Mouse (Mus musculus) forebrain, embryonic 13.5 days (tissue): ENCODE data around the gene Pgf. TPM values are rescaled to one million over a fixed set of nuclear protein-coding genes. Genes with fewer than 3 reads are reported as not detected.

ENCODE experiments used
- ATAC-seq: fragments of 200-750 bp; cut with Nextera tagmentation; 2 replicates; pipeline ENCODE4 v1.8.0; 2017
- H3K27ac ChIP-seq: fragments of 300-500 bp; sonication (generic); 2 replicates; pipeline ENCODE4 v1.5.1; 2015; ENCODE audit warnings: inconsistent platforms, mild to moderate bottlenecking, moderate library complexity
- H3K27me3 ChIP-seq: fragments of 300-500 bp; sonication (generic); 2 replicates; pipeline ENCODE4 v1.6.1; 2015; ENCODE audit warnings: mild to moderate bottlenecking, inconsistent platforms
- H3K36me3 ChIP-seq: fragments of 300-500 bp; sonication (generic); 2 replicates; pipeline ENCODE4 v1.6.1; 2015; ENCODE audit warnings: mild to moderate bottlenecking, inconsistent platforms; ENCODE audit not compliant: poor library complexity, severe bottlenecking
- H3K4me1 ChIP-seq: fragments of 300-500 bp; sonication (generic); 2 replicates; pipeline ENCODE4 v1.6.1; 2015; ENCODE audit warnings: inconsistent platforms
- H3K4me2 ChIP-seq: fragments of 300-500 bp; sonication (generic); 2 replicates; pipeline ENCODE4 v1.6.1; 2015; ENCODE audit warnings: inconsistent platforms, mild to moderate bottlenecking, moderate library complexity
- H3K4me3 ChIP-seq: fragments of 300-500 bp; sonication (generic); 2 replicates; pipeline ENCODE4 v1.5.1; 2015; ENCODE audit warnings: mild to moderate bottlenecking, inconsistent platforms
- H3K9ac ChIP-seq: fragments of 300-500 bp; sonication (generic); 2 replicates; pipeline ENCODE4 v1.6.1; 2015; ENCODE audit warnings: mild to moderate bottlenecking, inconsistent platforms
- H3K9me3 ChIP-seq: fragments of 300-500 bp; sonication (generic); replicated peaks from 2 replicates; pipeline ENCODE4 v1.6.1; 2016; ENCODE audit warnings: inconsistent platforms
- WGBS: fragments of 180-500 bp; shearing (Covaris S2); methylation state at CpG from one replicate; pipeline ENCODE4 v1.1.7; 2015; 5-methylcytosine and 5-hydroxymethylcytosine counted together
- polyA plus RNA-seq: library from polyadenylated mRNA; unstranded; fragments of >200 nt; fragmentation: Nextera tagmentation; extraction: Ambion mirVana; gene quantifications from 2 replicates; pipeline ENCODE4 v1.2.1, GENCODE M21; 2015

The Pgf gene
- polyA plus RNA-seq, 1 experiment from 2014 or later: 7.0 TPM

- ATAC-seq: no peak
- Histone ChIP-seq H3K27me3 (0 out of 2 replicates have a peak, but pooled peaks cover 4% of the 10 kb centered on the region), H3K36me3 (no peaks in the 10 kb centered on the region), H3K4me2 (no peak overlapping the region), H3K4me3 (no peak overlapping the region), H3K9ac (no peak overlapping the region), H3K27ac (no peak overlapping the region), H3K4me1 (peaks cover 20% of the 10 kb centered on the region), H3K9me3 (no peaks in the 10 kb centered on the region)
- WGBS: 72% methylated on average over 7 of the region's 8 CpGs
Observed at GRCm38 (mm10) chr12:85185810-85186209, 8.2 kb upstream of the Pgf start.

DNA sequence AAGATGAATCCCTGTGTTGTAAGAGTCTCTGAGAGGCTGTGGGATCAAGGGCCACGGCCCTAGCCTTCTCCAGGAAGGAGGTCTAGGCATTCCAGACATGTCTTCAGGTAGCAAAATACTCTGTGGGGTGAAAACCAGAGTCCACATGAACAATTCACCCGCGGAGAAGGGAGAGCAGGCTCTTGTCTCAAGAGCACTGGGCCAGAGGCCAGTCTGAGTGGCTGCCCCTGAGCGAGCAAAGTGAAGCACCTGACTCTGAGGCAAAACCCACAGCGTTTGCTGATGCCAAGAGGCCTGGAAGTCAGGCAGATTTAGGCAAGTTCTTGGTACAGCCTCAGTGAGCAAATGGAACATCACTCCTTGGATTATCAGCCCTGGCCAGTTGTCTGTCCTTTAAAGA, 6.5 kb upstream of the Pgf start:
- H3K36me3 ChIP-seq: no peaks in the 10 kb centered on the region
- no peak overlapping the region for H3K4me3 ChIP-seq
- H3K9me3 ChIP-seq: no peaks in the 10 kb centered on the region
- H3K27me3 ChIP-seq: 0 out of 2 replicates have a peak, but pooled peaks cover 12% of the 10 kb centered on the region
- no peak overlapping the region for H3K9ac ChIP-seq
- H3K27ac ChIP-seq: no peak overlapping the region
- peaks cover 21% of the 10 kb centered on the region for H3K4me1 ChIP-seq
- no peak overlapping the region for H3K4me2 ChIP-seq
- ATAC-seq: no peak
- WGBS: 69% methylated on average over 5 of the region's 5 CpGs

DNA sequence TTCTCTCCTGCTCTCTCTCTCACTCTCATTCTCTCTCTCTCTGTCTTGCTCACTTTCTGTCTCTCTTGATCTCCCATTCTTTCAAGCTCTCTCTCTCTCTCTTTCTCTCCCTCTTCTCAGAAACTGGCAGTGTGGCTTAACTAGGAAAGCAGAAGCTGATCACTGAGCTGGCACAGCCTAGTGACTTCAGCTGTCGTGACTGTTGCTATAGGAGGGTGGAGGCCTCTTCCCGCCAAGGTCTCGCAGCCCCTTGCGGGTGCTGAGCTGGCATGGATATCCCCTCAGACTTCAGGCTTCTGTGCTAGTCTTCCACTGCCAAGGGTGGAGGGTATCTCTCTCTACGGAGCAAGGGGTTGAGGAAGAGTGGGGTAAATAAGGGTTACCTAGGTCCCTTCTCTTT, 5.3 kb upstream of the Pgf start:
- Histone ChIP-seq H3K27ac (no peak overlapping the region), H3K4me2 (no peak overlapping the region), H3K9ac (no peak overlapping the region), H3K4me1 (peaks cover 21% of the 10 kb centered on the region), H3K36me3 (no peaks in the 10 kb centered on the region), H3K27me3 (peaks cover 17% of the 10 kb centered on the region; the same call in 1 of the 2 replicates), H3K9me3 (no peaks in the 10 kb centered on the region), H3K4me3 (no peak overlapping the region)
- WGBS: 68% methylated on average over 5 of the region's 5 CpGs
- ATAC-seq: no peak

GRCm38 (mm10) chr12:85182345-85182643, 4.7 kb upstream of the Pgf start:
- Histone ChIP-seq H3K27me3 (peaks cover 21% of the 10 kb centered on the region; the same call in 1 of the 2 replicates), H3K9me3 (no peaks in the 10 kb centered on the region), H3K36me3 (no peaks in the 10 kb centered on the region), H3K4me2 (peak overlapping the region; percentile 30), H3K4me1 (peaks cover 27% of the 10 kb centered on the region), H3K4me3 (no peak overlapping the region), H3K9ac (0 out of 2 replicates have a peak overlapping the region, but pooled peaks have one; percentile 16), H3K27ac (no peak overlapping the region)
- WGBS: 8% methylated on average over 8 of the region's 8 CpGs
- no peak for ATAC-seq

DNA sequence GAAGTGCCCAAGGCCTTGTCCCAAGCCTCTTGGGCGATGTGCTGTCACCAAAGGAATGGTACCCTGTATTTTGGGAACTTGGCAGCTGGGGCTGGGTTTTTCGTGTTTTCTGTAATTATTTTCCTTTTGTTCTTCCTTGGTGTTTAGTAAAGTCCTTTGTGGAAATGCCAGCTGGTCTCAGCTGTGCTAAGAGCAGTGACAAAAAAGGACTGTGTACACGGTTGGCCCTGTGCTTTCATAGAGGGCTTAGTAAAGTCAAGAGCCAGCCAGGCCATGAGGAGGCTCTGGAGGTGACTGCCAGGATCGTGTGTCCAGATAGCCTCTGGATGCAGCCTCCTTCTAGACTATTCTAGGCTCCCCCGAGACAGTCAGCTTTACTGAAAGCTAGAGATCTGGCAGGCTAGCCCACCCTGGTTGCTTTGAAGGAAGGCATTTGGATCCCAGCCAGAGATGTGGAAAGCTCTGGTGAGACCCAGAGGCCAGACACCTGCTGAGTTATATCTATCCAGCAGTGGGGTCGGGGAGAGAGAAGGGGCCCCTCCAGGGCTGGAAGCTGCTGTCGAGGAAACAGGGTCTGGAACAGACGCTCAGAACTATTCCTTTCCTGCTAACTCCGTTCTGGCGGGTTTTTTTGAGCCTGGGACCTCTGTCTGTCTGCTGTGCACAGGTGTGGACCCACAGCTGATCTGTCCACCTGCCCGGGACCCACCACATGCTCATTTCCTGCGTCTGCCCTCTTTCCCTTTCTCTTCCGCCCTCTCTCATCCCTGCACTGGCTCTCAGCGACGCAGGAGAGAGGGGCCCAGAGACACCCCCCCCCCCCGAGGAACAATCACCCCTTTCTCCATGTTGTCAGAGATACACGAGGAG, 4.1 kb upstream of the Pgf start:
- ATAC-seq: peak; percentile 60
- peak overlapping the region; percentile 25; the same call in 1 of the 2 replicates for H3K27ac ChIP-seq
- WGBS: 18% methylated on average over 17 of the region's 17 CpGs

GRCm38 (mm10) chr12:85178294-85178693, 704 bp upstream of the Pgf start:
- no peaks in the 10 kb centered on the region for H3K36me3 ChIP-seq
- H3K9ac ChIP-seq: no peak overlapping the region
- WGBS: 69% methylated on average over 2 of the region's 2 CpGs
- H3K27me3 ChIP-seq: peaks cover 21% of the 10 kb centered on the region; the same call in 1 of the 2 replicates
- no peak overlapping the region for H3K27ac ChIP-seq
- H3K4me2 ChIP-seq: no peak overlapping the region
- no peak overlapping the region for H3K4me3 ChIP-seq
- ATAC-seq: no peak
- H3K9me3 ChIP-seq: no peaks in the 10 kb centered on the region
- H3K4me1 ChIP-seq: peaks cover 65% of the 10 kb centered on the region

More for the DNA sequence above, 4.1 kb upstream of the Pgf start:
- H3K9ac ChIP-seq: 0 out of 2 replicates have a peak overlapping the region, but pooled peaks have one; percentile 16
- H3K4me3 ChIP-seq: no peak overlapping the region
- peaks cover 21% of the 10 kb centered on the region; the same call in 1 of the 2 replicates for H3K27me3 ChIP-seq
- no peaks in the 10 kb centered on the region for H3K36me3 ChIP-seq
- H3K4me1 ChIP-seq: peaks cover 32% of the 10 kb centered on the region
- H3K9me3 ChIP-seq: no peaks in the 10 kb centered on the region
- peak overlapping the region; percentile 30 for H3K4me2 ChIP-seq

DNA sequence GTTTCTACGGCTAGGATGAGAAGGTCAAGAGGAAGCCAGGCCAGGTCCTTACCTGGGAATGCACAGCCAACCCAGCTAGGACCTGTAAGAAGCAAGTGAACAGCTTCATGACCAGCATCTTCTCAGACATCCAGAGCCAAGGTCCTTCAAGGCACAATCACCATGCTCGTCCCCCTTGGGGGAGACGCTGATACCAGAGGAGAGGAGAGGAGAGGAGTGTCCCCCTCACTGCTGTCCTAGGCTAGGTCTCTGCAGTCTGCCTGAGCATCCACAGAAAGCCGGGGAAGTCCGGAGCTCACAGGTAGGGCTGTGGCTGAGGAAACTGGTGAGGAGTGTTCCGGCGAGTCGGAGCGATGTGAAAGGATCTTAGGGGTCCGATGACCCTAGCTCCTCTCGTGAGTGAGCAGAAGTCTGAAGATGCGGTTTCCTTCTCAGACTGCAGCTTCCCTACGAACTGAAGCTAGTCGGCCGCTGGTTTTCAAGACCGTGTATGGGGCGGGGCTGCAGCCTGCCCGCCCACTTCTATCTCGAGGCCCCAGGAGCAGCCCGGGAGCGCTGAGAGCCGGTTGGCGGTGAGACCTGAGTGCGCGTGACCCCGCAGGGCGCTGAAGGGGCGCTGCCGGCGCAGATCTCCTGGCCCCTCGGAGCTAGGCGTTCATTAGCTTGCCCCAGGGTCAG, 605 bp downstream of the Pgf start:
- H3K9me3 ChIP-seq: no peaks in the 10 kb centered on the region
- H3K4me2 ChIP-seq: peak overlapping the region; percentile 64
- 2% methylated on average over 32 of the region's 32 CpGs for WGBS
- H3K27ac ChIP-seq: no peak overlapping the region
- H3K4me1 ChIP-seq: peaks cover 56% of the 10 kb centered on the region
- peak overlapping the region; percentile 33 for H3K4me3 ChIP-seq
- H3K27me3 ChIP-seq: peaks cover 17% of the 10 kb centered on the region; the same call in 1 of the 2 replicates
- ATAC-seq: no peak
- no peaks in the 10 kb centered on the region for H3K36me3 ChIP-seq
- peak overlapping the region; percentile 58 for H3K9ac ChIP-seq

- peak overlapping the region; percentile 58 for H3K9ac ChIP-seq
- peaks cover 17% of the 10 kb centered on the region; the same call in 1 of the 2 replicates for H3K27me3 ChIP-seq
- peaks cover 48% of the 10 kb centered on the region for H3K4me1 ChIP-seq
- H3K4me3 ChIP-seq: peak overlapping the region; percentile 33
- H3K36me3 ChIP-seq: no peaks in the 10 kb centered on the region
- WGBS: 13% methylated on average over 11 of the region's 11 CpGs
- ATAC-seq: peak; percentile 90
- peak overlapping the region; percentile 64 for H3K4me2 ChIP-seq
- peak overlapping the region; percentile 73 for H3K27ac ChIP-seq
- H3K9me3 ChIP-seq: no peaks in the 10 kb centered on the region
Observed at GRCm38 (mm10) chr12:85175926-85176845, 1.4 kb downstream of the Pgf start.

GRCm38 (mm10) chr12:85175087-85175675, 2.4 kb downstream of the Pgf start:
- ATAC-seq: no peak
- Histone ChIP-seq H3K36me3 (no peaks in the 10 kb centered on the region), H3K4me3 (peak overlapping the region; percentile 33), H3K27ac (peak overlapping the region; percentile 73), H3K9me3 (no peaks in the 10 kb centered on the region), H3K27me3 (peaks cover 13% of the 10 kb centered on the region; the same call in 1 of the 2 replicates), H3K9ac (peak overlapping the region; percentile 58), H3K4me2 (peak overlapping the region; percentile 64), H3K4me1 (peaks cover 43% of the 10 kb centered on the region)
- 42% methylated on average over 16 of the region's 16 CpGs for WGBS

GRCm38 (mm10) chr12:85174016-85174415, 3.6 kb downstream of the Pgf start:
- H3K36me3 ChIP-seq: no peaks in the 10 kb centered on the region
- 58% methylated on average over 7 of the region's 7 CpGs for WGBS
- peaks cover 53% of the 10 kb centered on the region for H3K4me1 ChIP-seq
- 0 out of 2 replicates have a peak overlapping the region, but pooled peaks have one; percentile 64 for H3K4me2 ChIP-seq
- no peak overlapping the region for H3K4me3 ChIP-seq
- H3K27me3 ChIP-seq: peaks cover 9% of the 10 kb centered on the region; the same call in 1 of the 2 replicates
- H3K9ac ChIP-seq: no peak overlapping the region
- ATAC-seq: no peak
- H3K27ac ChIP-seq: no peak overlapping the region
- no peaks in the 10 kb centered on the region for H3K9me3 ChIP-seq

- Histone ChIP-seq H3K27ac (no peak overlapping the region), H3K9ac (no peak overlapping the region), H3K4me2 (no peak overlapping the region), H3K36me3 (peaks cover 5% of the 10 kb centered on the region; the same call in 1 of the 2 replicates), H3K9me3 (no peaks in the 10 kb centered on the region), H3K27me3 (no peaks in the 10 kb centered on the region), H3K4me3 (no peak overlapping the region), H3K4me1 (peaks cover 34% of the 10 kb centered on the region)
- ATAC-seq: no peak
- 80% methylated on average over 3 of the region's 3 CpGs for WGBS
Observed at GRCm38 (mm10) chr12:85170948-85171307, 6.7 kb downstream of the Pgf start.
